Mouse (Mus musculus) MEL-GATA-1-ER (cell line): Measurements from ENCODE around the gene Slc25a13.
"Not testable (repeated sequence)": the region's sequence is repeated elsewhere in the genome, so short reads cannot be mapped to it uniquely, and the experiment has no call there.

Experiments
- DNase-seq: peaks from one replicate; pipeline ENCODE4 v3.0.0-alpha.2; 2012; ENCODE audit warnings: low read depth; ENCODE audit errors: extremely low read depth

Slc25a13 gene

GRCm38 (mm10) chr6:6205599-6206165, 11.3 kb downstream of the Slc25a13 start:
- DNase-seq, result no peak

GRCm38 (mm10) chr6:6202451-6202850, 14.5 kb downstream of the Slc25a13 start:
- DNase-seq, result no peak

GRCm38 (mm10) chr6:6201977-6202376, 15.0 kb downstream of the Slc25a13 start:
- DNase-seq, result no peak

GRCm38 (mm10) chr6:6199138-6199870, 17.7 kb downstream of the Slc25a13 start:
- DNase-seq, result no peak

- DNase-seq, result not testable (repeated sequence)
Measured at GRCm38 (mm10) chr6:6198056-6198455, 18.9 kb downstream of the Slc25a13 start.

GRCm38 (mm10) chr6:6197339-6197738, 19.6 kb downstream of the Slc25a13 start:
- no peak for DNase-seq

GRCm38 (mm10) chr6:6196527-6196926, 20.4 kb downstream of the Slc25a13 start:
- no peak for DNase-seq

- no peak for DNase-seq
Measured at GRCm38 (mm10) chr6:6194831-6195230, 22.1 kb downstream of the Slc25a13 start.

GRCm38 (mm10) chr6:6193906-6194305, 23.1 kb downstream of the Slc25a13 start:
- DNase-seq, result no peak

- DNase-seq, result no peak
Measured at GRCm38 (mm10) chr6:6192413-6192812, 24.6 kb downstream of the Slc25a13 start.

- DNase-seq, result no peak
Measured at GRCm38 (mm10) chr6:6191596-6192337, 25.2 kb downstream of the Slc25a13 start.

GRCm38 (mm10) chr6:6188970-6189369, 28.0 kb downstream of the Slc25a13 start:
- no peak for DNase-seq

- DNase-seq, result no peak
Measured at GRCm38 (mm10) chr6:6186468-6186867, 30.5 kb downstream of the Slc25a13 start.

- no peak for DNase-seq
Measured at GRCm38 (mm10) chr6:6185735-6186068, 31.3 kb downstream of the Slc25a13 start.

- DNase-seq, result no peak
Measured at GRCm38 (mm10) chr6:6184921-6185734, 31.8 kb downstream of the Slc25a13 start.

GRCm38 (mm10) chr6:6183601-6184000, 33.4 kb downstream of the Slc25a13 start:
- DNase-seq, result no peak

GRCm38 (mm10) chr6:6182191-6182590, 34.8 kb downstream of the Slc25a13 start:
- no peak for DNase-seq

GRCm38 (mm10) chr6:6178341-6178740, 38.6 kb downstream of the Slc25a13 start:
- not testable (repeated sequence) for DNase-seq

- no peak for DNase-seq
Measured at GRCm38 (mm10) chr6:6175350-6175971, 41.5 kb downstream of the Slc25a13 start.

GRCm38 (mm10) chr6:6173935-6174561, 42.9 kb downstream of the Slc25a13 start:
- no peak for DNase-seq
